Mouse (Mus musculus) hindbrain, embryonic 14.5 days (tissue): ENCODE results near the gene Spire2. TPM values are rescaled to one million over a fixed set of nuclear protein-coding genes. Genes with fewer than 3 reads are reported as not detected.
A peak's percentile ranks its signal among the peaks of the same experiment; 100 is the strongest.

ENCODE experiments used
- ATAC-seq: fragments of 200-750 bp; cut with Nextera tagmentation; 2 replicates; pipeline ENCODE4 v1.8.0; 2017; ENCODE audit warnings: moderate number of reproducible peaks, mild to moderate bottlenecking, moderate TSS enrichment, moderate library complexity; ENCODE audit not compliant: low FRiP score
- DNase-seq: peaks from one replicate; pipeline ENCODE4 v3.0.0-alpha.2; 2015; ENCODE audit warnings: low spot score
- H3K27ac ChIP-seq: fragments of 300-500 bp; sonication (generic); 2 replicates; pipeline ENCODE4 v1.5.1; 2014; ENCODE audit warnings: mild to moderate bottlenecking, moderate library complexity
- H3K27me3 ChIP-seq: fragments of 300-500 bp; sonication (generic); 2 replicates; pipeline ENCODE4 v1.6.1; 2014; ENCODE audit warnings: mild to moderate bottlenecking, low read length, mixed read lengths; ENCODE audit not compliant: control insufficient read depth, insufficient read depth
- H3K36me3 ChIP-seq: fragments of 300-500 bp; sonication (generic); replicated peaks from 2 replicates; pipeline ENCODE4 v1.6.1; 2014; ENCODE audit not compliant: control insufficient read depth, insufficient read depth
- H3K4me1 ChIP-seq: fragments of 300-500 bp; sonication (generic); replicated peaks from 2 replicates; pipeline ENCODE4 v1.6.1; 2014; ENCODE audit warnings: antibody characterized with exemption, low read length, mixed read lengths; ENCODE audit not compliant: control insufficient read depth, insufficient read depth
- H3K4me2 ChIP-seq: fragments of 300-500 bp; sonication (generic); replicated peaks from 2 replicates; pipeline ENCODE4 v1.6.1; 2014; ENCODE audit warnings: mild to moderate bottlenecking, moderate library complexity
- H3K4me3 ChIP-seq: fragments of 300-500 bp; sonication (generic); replicated peaks from 2 replicates; pipeline ENCODE4 v1.5.1; 2014; ENCODE audit warnings: mild to moderate bottlenecking, low read length
- H3K9ac ChIP-seq: fragments of 300-500 bp; sonication (generic); 2 replicates; pipeline ENCODE4 v1.6.1; 2014
- H3K9me3 ChIP-seq: fragments of 300-500 bp; sonication (generic); 2 replicates; pipeline ENCODE4 v1.6.1; 2016; ENCODE audit warnings: low read length; ENCODE audit not compliant: control insufficient read depth
- WGBS: fragments of 180-500 bp; shearing (Covaris S2); extraction: QIAGEN DNeasy Blood & Tissue Kit; methylation state at CpG from one replicate; pipeline ENCODE4 v1.1.7; 2014; 5-methylcytosine and 5-hydroxymethylcytosine counted together
- polyA plus RNA-seq: library from polyadenylated mRNA; unstranded; fragments of >200 nt; fragmentation: Nextera tagmentation; extraction: Ambion mirVana; gene quantifications from 2 replicates; pipeline ENCODE4 v1.2.1, GENCODE M21; 2014

Spire2 gene
- polyA plus RNA-seq, 1 experiment from 2014 or later: 33.1 TPM

DNA sequence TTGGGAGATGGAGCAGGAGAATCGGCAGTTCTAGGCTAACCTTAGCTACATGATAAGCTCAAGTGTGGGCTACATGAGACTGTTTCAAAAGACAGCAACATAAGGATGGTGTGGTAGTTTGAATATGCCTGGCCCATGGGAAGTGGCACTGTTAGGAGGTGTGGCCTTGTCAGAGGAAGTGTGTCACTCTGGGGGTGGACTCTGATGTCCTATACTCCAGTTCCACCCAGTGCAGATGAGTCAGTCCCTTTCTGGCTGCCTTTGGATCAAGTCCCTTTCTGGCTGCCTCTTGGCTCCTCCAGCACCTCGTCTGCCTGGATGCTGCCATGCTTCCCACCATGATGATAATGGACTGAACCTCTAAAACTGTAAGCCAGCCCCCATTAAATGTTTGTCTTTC, 39.7 kb upstream of the Spire2 start:
- no peak overlapping the region for H3K27ac ChIP-seq
- H3K9ac ChIP-seq: no peak overlapping the region
- no peak overlapping the region for H3K4me2 ChIP-seq
- H3K36me3 ChIP-seq: no peaks in the 10 kb centered on the region
- 88% methylated on average over 2 of the region's 2 CpGs for WGBS
- no peak for ATAC-seq
- no peak for DNase-seq
- no peak overlapping the region for H3K4me3 ChIP-seq
- no peaks in the 10 kb centered on the region for H3K9me3 ChIP-seq
- no peaks in the 10 kb centered on the region for H3K27me3 ChIP-seq
- H3K4me1 ChIP-seq: no peaks in the 10 kb centered on the region

DNA sequence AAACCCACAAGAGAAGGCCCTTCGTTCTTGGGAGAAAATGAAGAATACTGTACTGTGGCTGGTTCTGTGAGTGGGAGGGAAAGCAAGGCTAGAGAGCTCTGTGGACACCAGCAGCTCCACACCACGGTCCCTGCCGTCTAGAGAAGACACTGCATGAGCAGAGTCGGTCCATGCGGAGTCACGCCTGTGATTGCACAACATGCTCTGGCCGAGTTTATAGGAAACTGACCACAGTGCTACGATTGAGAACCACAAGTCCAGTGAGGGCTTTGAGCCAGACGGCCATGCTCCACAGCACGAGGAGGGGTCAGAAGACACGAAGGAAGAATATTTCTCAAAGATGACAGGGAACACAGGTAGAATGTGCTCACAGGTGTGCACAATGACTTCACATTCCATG, 34.2 kb upstream of the Spire2 start:
- no peak for ATAC-seq
- WGBS: 96% methylated on average over 11 of the region's 11 CpGs
- no peak overlapping the region for H3K4me2 ChIP-seq

DNA sequence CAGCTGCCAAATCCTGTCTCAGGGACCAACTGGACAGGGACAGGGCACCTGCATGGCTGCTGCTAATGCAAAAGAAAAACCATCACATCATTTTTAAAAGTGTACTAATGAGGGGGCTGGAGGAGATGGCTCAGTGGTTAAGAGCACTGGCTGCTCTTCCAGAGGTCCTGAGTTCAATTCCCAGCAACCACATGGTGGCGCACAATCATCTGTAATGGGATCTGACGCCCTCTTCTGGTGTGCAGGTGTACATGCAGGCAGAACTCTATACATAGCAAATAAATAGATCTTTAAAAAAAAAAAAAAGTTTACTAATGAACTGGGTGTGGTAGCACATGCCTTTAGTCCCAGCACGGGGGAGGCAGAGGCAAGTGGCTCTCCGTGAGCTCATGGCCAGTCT, 23.8 kb upstream of the Spire2 start:
- DNase-seq (no peak), ATAC-seq (no peak)
- Histone ChIP-seq H3K27ac (no peak overlapping the region), H3K36me3 (no peaks in the 10 kb centered on the region), H3K4me3 (no peak overlapping the region), H3K4me1 (no peaks in the 10 kb centered on the region), H3K4me2 (no peak overlapping the region), H3K9me3 (no peaks in the 10 kb centered on the region), H3K27me3 (no peaks in the 10 kb centered on the region), H3K9ac (no peak overlapping the region)
- 72% methylated on average over 4 of the region's 4 CpGs for WGBS

More for the DNA sequence above, 34.2 kb upstream of the Spire2 start:
- no peak overlapping the region for H3K27ac ChIP-seq
- H3K27me3 ChIP-seq: no peaks in the 10 kb centered on the region
- no peak overlapping the region for H3K4me3 ChIP-seq
- no peaks in the 10 kb centered on the region for H3K36me3 ChIP-seq
- no peak overlapping the region for H3K9ac ChIP-seq
- no peak for DNase-seq
- H3K4me1 ChIP-seq: no peaks in the 10 kb centered on the region
- H3K9me3 ChIP-seq: no peaks in the 10 kb centered on the region

DNA sequence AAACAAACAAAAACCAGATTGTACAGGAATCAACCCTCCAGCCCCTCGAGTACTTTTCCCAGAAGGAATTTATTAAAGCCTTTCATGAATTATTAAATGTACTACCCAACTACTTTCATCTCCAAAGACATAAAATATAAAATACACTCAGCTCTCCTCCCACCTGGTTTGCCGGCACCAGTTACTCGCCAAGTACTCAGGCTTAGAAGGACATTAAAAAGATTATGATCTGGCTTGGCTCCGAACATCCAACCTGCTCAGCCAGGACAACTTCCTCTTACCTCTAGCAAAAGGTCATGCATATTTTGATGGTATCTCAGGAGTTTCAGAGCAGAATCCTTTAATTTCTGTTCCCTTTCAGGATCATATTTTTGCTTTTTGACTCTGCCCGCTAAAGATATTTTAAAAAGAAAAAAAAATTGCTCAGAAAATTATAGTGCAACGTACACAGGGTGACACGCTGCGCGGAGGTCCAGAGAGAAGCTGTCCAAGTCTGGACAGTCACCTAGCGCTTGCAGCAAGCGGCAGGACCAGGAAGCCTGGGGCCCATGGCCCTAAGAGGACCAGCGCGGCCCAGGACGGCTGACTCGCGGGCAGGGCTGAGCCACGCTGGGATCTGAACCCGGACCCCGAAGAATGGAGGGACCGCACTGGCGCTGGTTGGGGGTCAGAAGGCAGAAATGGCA, 14.6 kb upstream of the Spire2 start:
- WGBS: 10% methylated on average over 21 of the region's 21 CpGs

DNA sequence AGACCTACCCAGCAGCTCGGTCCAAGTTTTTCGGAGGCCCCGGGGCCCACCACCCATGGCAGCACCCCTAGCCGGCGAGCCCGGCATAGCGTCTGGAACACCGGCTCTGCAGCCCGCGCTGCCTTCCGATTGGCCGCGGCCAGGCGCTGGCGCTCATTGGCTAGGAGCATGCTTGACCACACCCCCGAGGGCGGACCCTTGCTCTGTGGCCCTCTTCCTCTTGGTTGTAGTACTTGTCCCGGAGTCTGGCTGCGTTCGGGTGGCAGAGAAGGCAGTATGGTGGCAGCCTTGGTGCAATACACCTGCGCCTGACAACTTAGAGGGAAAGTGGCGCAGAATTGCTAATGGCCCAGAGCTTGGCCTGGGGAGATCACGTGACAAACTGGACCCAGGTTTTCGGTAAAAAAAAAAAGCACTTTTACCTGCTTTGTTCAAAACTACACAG, 14.0 kb upstream of the Spire2 start, which contains the start of gene Fanca:
Gene Fanca, minus strand, starts transcription at position 110 of the 445 bp plus-strand sequence.
- peak; percentile 89 for DNase-seq
- H3K9me3 ChIP-seq: no peaks in the 10 kb centered on the region
- no peaks in the 10 kb centered on the region for H3K27me3 ChIP-seq
- H3K4me1 ChIP-seq: peaks cover 10% of the 10 kb centered on the region; the same call in 1 of the 2 replicates
- peak within 1 kb of the TSS; percentile 56 for H3K9ac ChIP-seq
- under 1% methylated on average over 24 of the region's 24 CpGs for WGBS
- ATAC-seq: peak; percentile 98
- H3K36me3 ChIP-seq: no peaks in the 10 kb centered on the region
- H3K4me3 ChIP-seq: peak within 1 kb of the TSS; percentile 47
- H3K4me2 ChIP-seq: peak within 1 kb of the TSS; percentile 84
- no peak within 1 kb of the TSS for H3K27ac ChIP-seq

More for the DNA sequence above, 14.6 kb upstream of the Spire2 start:
- Histone ChIP-seq H3K36me3 (no peaks in the 10 kb centered on the region), H3K27ac (no peak overlapping the region), H3K9ac (peak overlapping the region; percentile 56), H3K9me3 (no peaks in the 10 kb centered on the region), H3K4me1 (peaks cover 10% of the 10 kb centered on the region; the same call in 1 of the 2 replicates), H3K4me3 (peak overlapping the region; percentile 47), H3K4me2 (peak overlapping the region; percentile 84), H3K27me3 (no peaks in the 10 kb centered on the region)
- ATAC-seq: peak; percentile 64
- DNase-seq: no peak

DNA sequence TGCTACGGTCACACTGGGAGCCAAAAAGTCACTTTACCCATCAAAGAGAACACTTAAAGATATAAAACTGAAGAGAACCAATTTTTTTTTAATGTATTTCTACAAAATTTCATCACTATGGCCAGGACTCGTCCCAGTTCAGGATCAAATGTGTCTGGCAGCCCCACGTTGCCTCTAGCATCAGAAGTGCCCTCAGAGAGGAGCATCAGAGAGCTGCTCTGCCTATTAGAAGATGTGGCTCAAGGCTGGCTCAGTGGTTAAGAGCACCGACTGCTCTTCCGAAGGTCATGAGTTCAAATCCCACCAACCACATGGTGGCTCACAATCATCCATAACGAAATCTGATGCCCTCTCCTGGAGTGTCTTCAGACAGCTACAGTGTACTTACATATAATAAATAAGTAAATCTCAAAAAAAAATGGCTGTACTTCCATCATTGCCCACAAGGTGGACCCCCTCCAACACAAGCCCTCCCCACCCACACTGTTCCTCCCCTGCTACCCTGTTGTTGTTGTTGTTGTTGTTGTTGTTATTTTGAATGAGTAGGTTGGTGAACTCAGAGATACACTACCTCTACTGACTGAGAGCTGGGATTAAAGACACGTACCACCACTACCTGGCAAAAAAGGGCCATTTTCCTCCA, 12.9 kb upstream of the Spire2 start:
- no peak overlapping the region for H3K4me2 ChIP-seq
- H3K36me3 ChIP-seq: no peaks in the 10 kb centered on the region
- ATAC-seq: 0 out of 2 replicates have a peak, but pooled peaks have one; percentile 28
- no peaks in the 10 kb centered on the region for H3K27me3 ChIP-seq
- 42% methylated on average over 7 of the region's 7 CpGs for WGBS
- no peak overlapping the region for H3K27ac ChIP-seq
- no peak overlapping the region for H3K4me3 ChIP-seq
- no peaks in the 10 kb centered on the region for H3K9me3 ChIP-seq
- H3K9ac ChIP-seq: no peak overlapping the region
- peaks cover 10% of the 10 kb centered on the region; the same call in 1 of the 2 replicates for H3K4me1 ChIP-seq
- DNase-seq: peak; percentile 81

DNA sequence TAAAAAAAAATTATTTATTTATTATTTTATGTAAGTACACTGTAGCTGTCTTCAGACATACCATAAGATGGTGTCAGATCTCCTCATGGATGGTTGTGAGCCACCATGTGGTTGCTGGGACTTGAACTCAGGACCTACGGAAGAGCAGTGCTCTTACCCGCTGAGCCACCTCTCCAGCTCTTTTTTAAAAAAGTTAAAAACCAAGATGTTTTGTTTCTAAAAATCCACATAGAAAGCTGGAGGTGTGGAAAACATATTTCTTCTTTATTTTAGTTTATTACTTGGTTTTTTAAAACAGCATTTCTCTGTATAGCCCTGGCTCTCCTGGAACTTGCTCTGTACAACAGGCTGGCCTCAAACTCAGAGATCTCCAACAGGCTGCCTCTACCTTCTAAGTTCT, 4.0 kb upstream of the Spire2 start:
- no peak for ATAC-seq

DNA sequence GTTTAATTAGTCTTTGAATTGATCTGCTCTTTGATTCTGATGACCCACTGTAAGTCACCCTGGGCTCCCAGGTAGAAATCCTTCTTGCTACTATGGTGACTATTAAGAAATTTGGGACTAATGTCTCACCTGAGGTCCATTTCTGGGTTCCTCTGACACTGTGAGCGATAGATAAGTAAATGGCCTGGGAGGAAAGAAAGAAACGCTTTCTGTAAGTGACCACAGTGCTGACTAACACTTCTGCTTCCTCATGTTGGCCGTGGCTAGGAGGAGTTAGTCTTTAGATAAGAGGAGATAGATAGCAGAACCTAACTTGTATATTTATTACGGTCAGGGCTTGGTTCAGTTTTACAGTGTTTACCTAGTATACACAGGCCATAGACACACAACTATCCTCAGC, 3.2 kb upstream of the Spire2 start:
- no peak for ATAC-seq
- H3K9me3 ChIP-seq: no peaks in the 10 kb centered on the region

More for the DNA sequence above, 4.0 kb upstream of the Spire2 start:
- Histone ChIP-seq H3K36me3 (no peaks in the 10 kb centered on the region), H3K9me3 (no peaks in the 10 kb centered on the region), H3K4me3 (no peak overlapping the region), H3K4me1 (peaks cover 3% of the 10 kb centered on the region; the same call in 1 of the 2 replicates), H3K4me2 (no peak overlapping the region), H3K9ac (no peak overlapping the region), H3K27ac (no peak overlapping the region), H3K27me3 (no peaks in the 10 kb centered on the region)
- no peak for DNase-seq
- 94% methylated on average over 2 of the region's 2 CpGs for WGBS

DNA sequence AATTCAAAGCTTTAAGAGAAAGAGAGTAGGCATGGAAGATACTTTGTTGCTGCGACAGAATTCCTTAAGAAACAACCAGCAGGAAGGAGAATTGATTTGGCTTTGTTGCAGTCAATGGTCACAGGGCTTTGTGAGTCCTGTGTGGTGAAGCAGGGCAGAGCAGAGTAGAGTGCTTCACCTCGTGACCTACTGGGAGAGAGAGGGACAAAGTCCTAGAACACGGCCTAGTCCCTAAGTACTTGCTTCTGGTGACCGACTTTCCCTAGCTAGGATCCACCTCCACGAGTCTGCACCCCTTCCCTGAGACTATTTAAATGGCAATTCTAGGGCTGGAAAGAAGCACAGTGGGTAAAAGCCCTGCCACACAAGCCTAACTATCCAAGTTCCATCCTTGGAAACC, 2.6 kb upstream of the Spire2 start:
- WGBS: 64% methylated on average over 5 of the region's 5 CpGs
- H3K36me3 ChIP-seq: no peaks in the 10 kb centered on the region

More for the DNA sequence above, 3.2 kb upstream of the Spire2 start:
- no peaks in the 10 kb centered on the region for H3K27me3 ChIP-seq
- no peak overlapping the region for H3K9ac ChIP-seq
- H3K4me3 ChIP-seq: no peak overlapping the region
- no peak overlapping the region for H3K4me2 ChIP-seq
- H3K27ac ChIP-seq: no peak overlapping the region
- DNase-seq: no peak
- WGBS: 94% methylated on average over 4 of the region's 4 CpGs
- peaks cover 11% of the 10 kb centered on the region for H3K4me1 ChIP-seq
- no peaks in the 10 kb centered on the region for H3K36me3 ChIP-seq

More for the DNA sequence above, 2.6 kb upstream of the Spire2 start:
- ATAC-seq (no peak), DNase-seq (no peak)
- no peaks in the 10 kb centered on the region for H3K9me3 ChIP-seq
- H3K4me1 ChIP-seq: peaks cover 17% of the 10 kb centered on the region
- H3K27me3 ChIP-seq: no peaks in the 10 kb centered on the region
- no peak overlapping the region for H3K27ac ChIP-seq
- no peak overlapping the region for H3K4me2 ChIP-seq
- no peak overlapping the region for H3K9ac ChIP-seq
- H3K4me3 ChIP-seq: no peak overlapping the region
